Mouse (Mus musculus): ENCODE results near the gene Nsf.

The Nsf gene

DNA sequence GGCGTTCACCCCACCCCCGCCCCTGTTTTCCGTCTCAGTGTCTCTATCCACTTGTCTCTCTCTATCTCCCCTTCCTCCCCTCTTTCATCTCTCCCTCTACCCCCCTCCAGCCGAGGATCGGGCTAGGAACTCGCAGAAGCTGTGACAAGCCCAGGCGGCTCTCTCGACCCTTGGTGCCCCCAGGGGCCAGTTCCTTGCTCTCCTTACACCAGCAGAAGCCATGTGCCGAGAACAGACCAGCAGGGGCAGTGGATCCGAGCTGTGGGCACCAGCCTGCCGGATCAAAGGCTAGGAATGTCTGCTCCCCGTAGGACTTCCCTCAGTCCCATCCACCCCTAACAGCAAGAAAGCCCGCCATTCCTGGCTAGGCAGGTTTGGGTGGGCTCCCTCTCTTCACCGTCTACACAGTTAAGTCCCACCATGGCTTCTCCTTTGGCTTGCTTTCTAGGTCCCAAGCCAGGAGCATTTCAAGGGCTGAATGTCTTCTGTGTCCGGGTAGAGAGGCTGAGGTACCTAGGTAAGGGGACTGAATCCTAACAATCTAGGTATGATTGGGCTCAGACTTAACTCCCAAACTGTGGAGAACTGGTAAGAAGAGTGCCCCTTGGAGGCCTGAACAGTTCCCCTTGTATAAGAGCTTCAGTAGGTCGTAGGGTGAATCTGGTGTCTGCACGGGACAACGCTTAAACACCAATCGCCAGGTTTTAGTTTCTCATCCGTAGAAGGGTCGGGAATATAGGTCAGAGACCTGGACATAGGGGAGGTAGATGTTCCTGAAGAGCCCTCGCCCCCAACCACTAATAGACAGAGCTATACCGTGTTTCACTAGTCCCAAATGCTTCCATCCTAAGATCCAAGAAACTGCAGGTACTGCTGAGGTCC lies 181.1 kb downstream of the Nsf start:
- DNase-seq (ENCODE audit: low spot score in 2 of 2): no peak

Measured in left cerebral cortex, adult 9 months (tissue).